Mouse (Mus musculus): Measurements from ENCODE around the gene Mctp1.
"Not testable (repeated sequence)": the region's sequence is repeated elsewhere in the genome, so short reads cannot be mapped to it uniquely, and the experiment has no call there.

Gene Mctp1

DNA sequence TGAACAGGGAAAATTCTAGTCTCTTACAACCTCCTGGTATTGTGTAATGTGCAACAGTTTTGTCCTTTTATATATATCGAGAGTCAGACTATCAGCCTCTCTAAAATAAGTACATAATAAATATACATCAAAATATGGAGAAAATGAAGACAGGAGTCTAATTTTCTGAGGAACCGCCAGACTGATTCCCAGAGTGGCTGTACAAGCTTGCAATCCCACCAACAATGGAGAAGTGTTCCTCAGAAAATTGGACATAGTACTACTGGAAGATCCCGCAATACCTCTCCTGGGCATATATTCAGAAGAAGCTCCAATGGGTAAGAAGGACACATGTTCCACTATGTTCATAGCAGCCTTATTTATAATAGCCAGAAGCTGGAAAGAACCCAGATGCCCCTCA lies 586.7 kb downstream of the Mctp1 start:
- DNase-seq = not testable (repeated sequence)

- DNase-seq = no peak
Observed at GRCm38 (mm10) chr13:77002628-77003027, 618.3 kb downstream of the Mctp1 start.

DNA sequence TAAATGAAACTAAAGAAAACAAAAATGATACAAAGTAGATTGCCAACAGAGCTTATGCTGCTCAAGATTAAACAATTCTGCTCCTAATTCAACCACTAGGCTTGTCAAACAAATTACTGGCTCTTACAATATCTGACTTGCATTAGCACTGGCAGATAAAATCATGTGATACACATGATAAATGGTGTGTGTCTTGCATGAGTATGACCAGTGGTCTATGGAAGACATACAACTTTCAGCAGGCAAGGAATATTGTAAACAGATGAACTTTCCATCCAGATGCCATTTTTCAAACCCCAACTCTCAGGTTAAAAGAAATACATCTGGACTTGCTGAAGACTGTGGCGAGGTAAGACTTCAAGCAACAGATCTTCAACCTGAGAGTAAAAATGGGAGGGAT lies 619.3 kb downstream of the Mctp1 start:
- no peak for DNase-seq

DNA sequence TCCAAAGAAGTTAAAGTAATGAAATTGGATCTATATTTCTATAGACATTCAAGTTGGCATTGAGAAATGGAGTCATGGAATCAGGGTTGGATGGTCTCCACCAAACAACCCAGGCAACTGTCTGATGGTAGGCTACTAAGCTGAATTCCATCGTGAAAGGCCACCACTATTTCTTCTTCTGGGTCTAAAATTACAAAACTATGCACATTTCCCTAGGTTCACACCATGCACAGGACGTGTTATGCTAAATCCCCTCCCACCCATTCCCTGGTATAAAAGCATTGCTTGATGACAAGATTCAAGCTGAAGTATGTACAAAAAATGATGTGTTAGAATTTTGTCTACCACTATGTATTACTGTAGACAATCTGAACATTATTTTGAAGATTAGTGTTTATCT lies 634.5 kb downstream of the Mctp1 start:
- DNase-seq = no peak

- no peak for DNase-seq
Observed at GRCm38 (mm10) chr13:77029594-77029993, 645.3 kb downstream of the Mctp1 start.

DNA sequence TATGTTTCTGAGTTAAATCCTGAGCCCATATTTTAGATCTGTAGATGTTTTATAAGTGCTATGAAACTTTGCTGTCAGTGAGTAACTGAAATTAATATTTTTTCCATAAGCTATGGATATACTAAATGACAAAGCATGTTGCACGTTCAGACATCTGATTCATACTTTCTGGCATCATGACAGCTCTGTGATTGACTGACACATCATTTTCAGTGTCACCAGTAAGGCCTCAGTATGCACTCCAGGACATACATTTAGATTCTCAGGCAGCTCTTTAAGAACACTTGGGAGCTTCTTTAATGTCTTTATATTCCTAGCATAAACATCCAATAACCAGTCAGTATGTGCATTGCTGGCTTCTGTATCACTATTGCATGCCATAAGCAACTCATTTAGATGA lies 659.0 kb downstream of the Mctp1 start:
- no peak for DNase-seq

DNA sequence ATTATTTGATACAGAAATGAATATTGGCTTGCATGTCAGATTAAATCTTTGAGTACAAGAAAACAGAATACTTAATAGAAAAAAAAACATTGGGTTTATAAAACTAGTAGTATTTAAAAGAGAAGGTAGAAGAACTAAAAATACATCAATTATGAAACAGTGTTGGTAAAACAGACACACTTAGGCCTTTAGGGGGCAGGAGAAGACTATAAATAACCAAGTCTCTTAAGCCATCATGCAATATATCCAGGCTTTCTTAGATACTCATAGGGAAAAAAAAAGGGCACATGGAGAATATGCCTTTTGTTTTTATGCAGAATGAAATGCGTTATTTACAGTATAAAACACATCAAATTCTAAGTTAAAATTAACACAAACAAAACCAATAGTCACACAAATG lies 661.0 kb downstream of the Mctp1 start:
- DNase-seq = no peak

DNA sequence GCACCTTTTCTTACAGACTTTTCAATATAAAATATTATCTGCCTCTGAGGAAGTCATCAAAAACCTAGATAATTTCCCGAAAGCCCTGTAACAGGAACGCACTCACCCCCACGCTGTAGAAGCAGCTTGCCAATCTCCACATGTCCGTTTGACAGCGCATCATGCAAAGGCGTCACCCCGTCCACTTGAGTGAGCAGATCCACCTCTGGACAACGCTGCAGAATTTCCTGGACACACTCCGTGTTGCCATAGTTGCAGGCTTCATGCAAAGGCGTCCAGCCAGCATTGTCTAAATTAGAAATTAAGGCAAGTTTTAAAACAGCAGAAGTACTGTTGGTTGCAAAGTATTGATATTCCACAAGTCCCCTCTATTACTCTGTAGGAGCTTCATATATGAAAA lies 662.1 kb downstream of the Mctp1 start:
- no peak for DNase-seq

DNA sequence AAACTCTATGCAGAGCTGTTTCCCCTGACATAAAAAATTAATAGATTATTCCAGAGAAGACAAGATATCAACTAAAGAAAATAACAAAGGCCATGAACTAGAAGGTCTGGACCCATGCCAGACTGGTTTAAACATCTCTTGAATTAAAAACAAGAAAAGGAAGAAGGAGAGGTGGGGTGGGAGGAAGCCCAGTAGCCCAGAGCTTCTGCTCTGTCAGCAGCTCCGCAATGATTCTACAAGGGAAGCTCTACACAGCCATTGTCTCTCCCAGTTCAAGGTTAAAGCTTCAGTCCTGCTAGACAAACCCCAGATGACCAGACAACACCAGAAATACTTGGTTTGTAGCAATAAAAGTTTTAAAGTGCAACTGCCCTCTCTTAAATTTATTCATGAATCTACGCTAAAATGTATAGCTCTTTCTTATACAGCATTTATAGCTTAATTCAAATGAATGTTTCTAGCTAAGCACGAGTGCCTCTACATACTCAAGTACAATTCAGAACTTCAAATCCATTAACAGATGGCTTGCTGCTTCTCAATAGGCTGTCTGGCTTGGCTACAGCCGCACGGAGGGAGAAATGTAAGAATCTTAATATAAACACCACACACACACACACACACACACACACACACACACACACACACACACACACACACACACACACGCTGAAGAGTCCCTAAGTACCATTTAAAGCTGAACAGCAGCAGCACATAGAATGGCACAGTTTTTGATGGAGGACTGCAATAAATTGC lies 663.0 kb downstream of the Mctp1 start:
- no peak for DNase-seq

- DNase-seq = no peak
Observed at GRCm38 (mm10) chr13:77048461-77048860, 664.1 kb downstream of the Mctp1 start.

DNA sequence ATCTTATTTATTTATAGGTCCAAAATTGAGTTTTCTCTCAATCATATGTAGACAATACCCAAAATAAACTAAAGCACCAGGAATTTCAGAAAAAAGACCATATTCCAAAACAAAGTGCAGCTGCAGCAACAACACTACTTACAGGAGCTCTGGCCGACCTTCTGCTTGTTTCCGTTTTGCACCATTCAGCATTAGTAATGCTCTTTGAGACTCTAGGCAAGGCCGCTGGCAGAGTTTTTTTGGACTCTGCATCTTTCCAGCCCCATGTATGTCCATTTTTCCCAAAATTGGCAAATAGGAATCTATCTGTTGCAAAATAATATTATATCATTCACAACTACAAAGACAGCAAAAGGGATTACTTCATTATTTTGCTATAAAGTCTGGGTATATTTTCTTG lies 665.4 kb downstream of the Mctp1 start:
- DNase-seq = no peak

DNA sequence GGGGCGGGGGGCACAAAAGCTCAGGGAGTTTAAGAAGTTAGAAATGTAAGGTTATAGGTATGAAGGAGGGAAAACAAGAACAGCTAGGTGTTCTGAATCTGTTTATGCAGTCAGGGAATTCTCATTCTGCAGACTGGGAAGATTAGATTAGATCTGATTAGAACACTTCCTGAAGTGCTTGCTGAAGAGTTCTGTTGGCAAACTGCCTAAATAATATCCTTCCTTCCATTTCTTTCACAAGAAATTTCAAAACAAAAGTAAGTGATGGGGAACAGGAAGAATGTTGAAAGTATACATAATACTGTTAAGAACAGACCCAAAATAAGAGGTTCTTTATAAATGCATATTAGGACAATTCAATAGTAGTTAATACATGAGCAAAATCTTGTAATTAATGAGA lies 678.9 kb downstream of the Mctp1 start:
- DNase-seq = no peak

DNA sequence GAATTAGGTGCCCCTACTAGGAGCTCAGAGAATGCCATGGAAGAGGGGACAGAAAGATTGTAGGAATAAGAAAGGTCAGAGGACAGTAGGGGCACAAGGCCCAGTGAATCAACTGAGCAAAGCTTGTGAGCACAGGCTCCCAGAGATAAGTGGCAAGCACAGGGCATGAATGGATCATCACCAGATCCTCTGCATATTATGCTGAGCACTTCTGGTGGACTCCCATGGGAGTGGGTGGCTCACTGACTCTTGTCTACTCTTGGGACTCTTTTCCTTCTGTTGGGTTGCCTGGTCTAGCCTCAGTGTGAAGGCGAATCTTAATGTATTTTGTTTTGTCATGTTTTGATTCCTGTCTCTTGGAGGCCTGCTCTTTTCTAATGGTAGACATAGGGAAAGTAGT lies 684.5 kb downstream of the Mctp1 start:
- DNase-seq = no peak

DNA sequence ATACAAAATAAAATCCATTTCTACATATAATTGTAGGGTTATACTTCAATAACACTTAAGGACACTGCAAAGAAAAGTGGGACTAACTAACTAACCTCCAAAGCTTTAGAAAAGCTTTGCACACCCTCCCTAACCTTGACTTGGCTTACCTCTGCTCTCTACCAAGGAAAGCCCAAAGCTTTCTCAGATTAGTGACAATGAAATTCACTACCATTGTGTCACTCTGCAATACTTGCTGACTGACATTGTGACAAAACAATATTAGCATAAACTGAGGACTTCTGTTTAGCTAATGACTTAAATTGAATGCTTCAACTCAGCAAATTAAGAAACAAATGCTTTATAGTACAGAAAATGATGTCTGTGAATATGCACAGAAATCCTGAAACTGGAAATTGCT lies 687.7 kb downstream of the Mctp1 start:
- DNase-seq = no peak

Data from thymus, adult 18-20 months (tissue).